Mouse (Mus musculus) lung, postnatal 0 days (tissue): ENCODE data around the gene Osbpl3. TPM values are rescaled to one million over a fixed set of nuclear protein-coding genes. Genes with fewer than 3 reads are reported as not detected.
A peak's percentile ranks its signal among the peaks of the same experiment; 100 is the strongest.

Experiments used
- ATAC-seq: fragments of 200-750 bp; cut with Nextera tagmentation; 2 replicates; pipeline ENCODE4 v1.8.0; 2017; ENCODE audit warnings: moderate library complexity
- DNase-seq: peaks from one replicate; pipeline ENCODE4 v3.0.0-alpha.2; 2016; ENCODE audit warnings: low spot score
- H3K27ac ChIP-seq: fragments of 300-500 bp; sonication (generic); 2 replicates; pipeline ENCODE4 v1.5.1; 2014; ENCODE audit warnings: antibody characterized with exemption, mild to moderate bottlenecking, low read length, mixed read lengths
- H3K27me3 ChIP-seq: fragments of 300-500 bp; sonication (generic); replicated peaks from 2 replicates; pipeline ENCODE4 v1.6.1; 2014; ENCODE audit warnings: low read length, mixed read lengths; ENCODE audit not compliant: insufficient read depth
- H3K36me3 ChIP-seq: fragments of 300-500 bp; sonication (generic); 2 replicates; pipeline ENCODE4 v1.6.1; 2014; ENCODE audit warnings: low read length, mixed read lengths; ENCODE audit not compliant: insufficient read depth
- H3K4me1 ChIP-seq: fragments of 300-500 bp; sonication (generic); 2 replicates; pipeline ENCODE4 v1.6.1; 2014; ENCODE audit warnings: antibody characterized with exemption, low read depth, low read length, mixed read lengths; ENCODE audit not compliant: insufficient read depth
- H3K4me2 ChIP-seq: fragments of 300-500 bp; sonication (generic); replicated peaks from 2 replicates; pipeline ENCODE4 v1.6.1; 2014; ENCODE audit warnings: low read depth, mild to moderate bottlenecking, low read length, moderate library complexity, mixed read lengths
- H3K4me3 ChIP-seq: fragments of 300-500 bp; sonication (generic); 2 replicates; pipeline ENCODE4 v1.5.1; 2014; ENCODE audit warnings: low read depth, low read length
- H3K9ac ChIP-seq: fragments of 300-500 bp; sonication (generic); replicated peaks from 2 replicates; pipeline ENCODE4 v1.6.1; 2014; ENCODE audit warnings: low read depth, mild to moderate bottlenecking
- H3K9me3 ChIP-seq: fragments of 300-500 bp; sonication (generic); 2 replicates; pipeline ENCODE4 v1.6.1; 2016; ENCODE audit warnings: low read length, mixed read lengths
- CTCF ChIP-seq: IDR thresholded peaks from 2 replicates; pipeline ENCODE4 v1.5.1; 2016; ENCODE audit warnings: antibody characterized with exemption, mild to moderate bottlenecking
- EP300 ChIP-seq: IDR thresholded peaks from 2 replicates; pipeline ENCODE4 v1.6.1; 2016; ENCODE audit warnings: antibody characterized with exemption, mild to moderate bottlenecking, control low read depth
- WGBS: fragments of 180-500 bp; shearing (Covaris S2); extraction: QIAGEN DNeasy Blood & Tissue Kit; methylation state at CpG from one replicate; pipeline ENCODE4 v1.1.7; 2014; 5-methylcytosine and 5-hydroxymethylcytosine counted together
- polyA plus RNA-seq: library from polyadenylated mRNA; unstranded; fragments of >200 nt; fragmentation: Nextera tagmentation; extraction: Ambion mirVana; gene quantifications from 2 replicates; pipeline ENCODE4 v1.2.1, GENCODE M21; 2015

Gene Osbpl3
- polyA plus RNA-seq, 1 experiment from 2014 or later: 4.7 TPM

- 71% methylated on average over 7 of the region's 7 CpGs for WGBS
- Histone ChIP-seq H3K4me3 (no peak overlapping the region), H3K9ac (no peak overlapping the region), H3K27ac (no peak overlapping the region), H3K4me1 (no peaks in the 10 kb centered on the region; the same call in 1 of the 2 replicates), H3K27me3 (no peaks in the 10 kb centered on the region), H3K9me3 (no peaks in the 10 kb centered on the region), H3K4me2 (0 out of 2 replicates have a peak overlapping the region, but pooled peaks have one; percentile 54), H3K36me3 (no peaks in the 10 kb centered on the region)
- TF ChIP-seq EP300 (no peak), CTCF (no peak)
- DNase-seq (no peak), ATAC-seq (no peak)
These were observed 73.3 kb downstream of the Osbpl3 start for GRCm38 (mm10) chr6:50382711-50383110.

GRCm38 (mm10) chr6:50382196-50382595, 73.8 kb downstream of the Osbpl3 start:
- H3K9me3 ChIP-seq: no peaks in the 10 kb centered on the region
- no peaks in the 10 kb centered on the region for H3K36me3 ChIP-seq
- DNase-seq: no peak
- H3K4me1 ChIP-seq: no peaks in the 10 kb centered on the region; the same call in 1 of the 2 replicates
- H3K4me3 ChIP-seq: no peak overlapping the region
- no peak overlapping the region for H3K9ac ChIP-seq
- no peak for TF ChIP-seq EP300
- no peak for TF ChIP-seq CTCF
- H3K27me3 ChIP-seq: no peaks in the 10 kb centered on the region
- H3K27ac ChIP-seq: peak overlapping the region; percentile 57; the same call in 1 of the 2 replicates
- H3K4me2 ChIP-seq: peak overlapping the region; percentile 54
- no peak for ATAC-seq
- 36% methylated on average over 8 of the region's 8 CpGs for WGBS

DNA sequence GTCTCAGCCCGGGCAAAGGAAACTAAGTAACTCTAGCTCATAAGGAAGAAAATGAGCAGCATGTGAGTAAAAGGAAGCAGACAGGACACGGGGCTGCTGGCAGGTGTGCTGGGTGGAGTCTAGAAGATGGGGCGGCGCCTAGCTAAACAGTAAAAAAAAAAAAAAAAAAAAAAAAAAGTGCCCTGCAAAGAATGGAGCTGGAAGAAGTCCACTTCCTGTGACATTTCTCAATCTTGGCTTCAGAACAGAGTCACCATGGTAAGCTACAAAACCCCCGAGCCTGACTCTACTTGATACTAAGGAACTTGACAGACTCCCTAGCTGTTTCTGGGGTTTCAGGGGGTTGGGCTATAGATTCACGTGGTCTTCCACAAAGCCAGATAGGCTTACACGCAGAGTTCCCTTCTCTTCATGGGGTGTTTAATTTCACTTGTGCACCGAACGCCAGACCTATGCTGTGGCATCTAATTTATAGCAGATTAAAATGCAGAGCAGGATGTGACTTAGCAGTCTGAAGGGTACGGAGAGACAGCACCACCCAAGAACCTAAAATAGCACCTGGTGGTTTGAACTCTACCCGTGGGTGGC, 74.4 kb downstream of the Osbpl3 start:
- H3K36me3 ChIP-seq: no peaks in the 10 kb centered on the region
- H3K4me1 ChIP-seq: no peaks in the 10 kb centered on the region; the same call in 1 of the 2 replicates
- WGBS: 18% methylated on average over 11 of the region's 11 CpGs
- peak overlapping the region; percentile 54 for H3K4me2 ChIP-seq
- ATAC-seq (peak; percentile 75), DNase-seq (peak; percentile 83)
- H3K4me3 ChIP-seq: peak overlapping the region; percentile 24
- H3K27me3 ChIP-seq: no peaks in the 10 kb centered on the region
- H3K27ac ChIP-seq: peak overlapping the region; percentile 57
- no peak overlapping the region for H3K9ac ChIP-seq
- no peaks in the 10 kb centered on the region for H3K9me3 ChIP-seq
- TF ChIP-seq EP300 (no peak), CTCF (no peak)

DNA sequence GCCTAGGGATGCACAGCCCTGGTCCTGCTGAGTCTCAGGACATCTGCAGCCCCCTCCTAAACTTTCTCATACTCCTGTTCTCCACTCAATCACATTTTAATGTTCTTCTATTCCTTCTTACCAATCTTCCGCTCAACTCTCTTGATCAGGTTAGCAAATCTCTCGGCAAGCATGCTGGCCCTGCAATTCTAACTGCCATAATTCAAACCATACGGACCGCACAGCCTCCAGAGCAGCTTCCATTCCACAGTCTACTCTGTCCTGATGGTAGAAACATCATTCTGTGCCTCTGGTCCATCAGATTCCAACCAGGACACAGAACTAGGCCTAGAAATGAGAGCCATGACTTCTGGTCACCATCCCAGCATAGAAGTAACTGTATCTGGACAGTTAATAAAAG, 76.3 kb downstream of the Osbpl3 start:
- ATAC-seq: no peak
- no peaks in the 10 kb centered on the region for H3K27me3 ChIP-seq
- H3K4me3 ChIP-seq: no peak overlapping the region
- no peak overlapping the region for H3K27ac ChIP-seq
- TF ChIP-seq EP300 (no peak), CTCF (no peak)
- no peaks in the 10 kb centered on the region for H3K9me3 ChIP-seq
- no peaks in the 10 kb centered on the region for H3K36me3 ChIP-seq
- H3K9ac ChIP-seq: no peak overlapping the region
- H3K4me2 ChIP-seq: no peak overlapping the region
- WGBS: 95% methylated on average over 4 of the region's 4 CpGs
- DNase-seq: no peak
- H3K4me1 ChIP-seq: no peaks in the 10 kb centered on the region; the same call in 1 of the 2 replicates

- Histone ChIP-seq H3K27me3 (no peaks in the 10 kb centered on the region), H3K9me3 (no peaks in the 10 kb centered on the region), H3K4me2 (no peak overlapping the region), H3K4me3 (no peak overlapping the region), H3K9ac (no peak overlapping the region), H3K4me1 (no peaks in the 10 kb centered on the region; the same call in 1 of the 2 replicates), H3K36me3 (no peaks in the 10 kb centered on the region), H3K27ac (no peak overlapping the region)
- ATAC-seq: no peak
- peak; percentile 26 for DNase-seq
- TF ChIP-seq CTCF (no peak), EP300 (no peak)
- WGBS: 48% methylated on average over 5 of the region's 5 CpGs
These were observed 76.9 kb downstream of the Osbpl3 start for GRCm38 (mm10) chr6:50379136-50379535.

- no peak overlapping the region for H3K27ac ChIP-seq
These were observed 78.0 kb downstream of the Osbpl3 start for GRCm38 (mm10) chr6:50377742-50378720.

More at GRCm38 (mm10) chr6:50377742-50378720, 78.0 kb downstream of the Osbpl3 start:
- H3K36me3 ChIP-seq: no peaks in the 10 kb centered on the region
- H3K4me2 ChIP-seq: no peak overlapping the region
- TF ChIP-seq EP300 (no peak), CTCF (no peak)
- no peaks in the 10 kb centered on the region; the same call in 1 of the 2 replicates for H3K4me1 ChIP-seq
- ATAC-seq (0 out of 2 replicates have a peak, but pooled peaks have one; percentile 20), DNase-seq (peak; percentile 56)
- H3K4me3 ChIP-seq: no peak overlapping the region
- no peaks in the 10 kb centered on the region for H3K27me3 ChIP-seq
- no peak overlapping the region for H3K9ac ChIP-seq
- no peaks in the 10 kb centered on the region for H3K9me3 ChIP-seq
- WGBS: 58% methylated on average over 21 of the region's 21 CpGs
